Mouse (Mus musculus) urinary bladder, postnatal 36 days (tissue): ENCODE results near the gene Ska3.

Experiments used
- DNase-seq, 2 experiments: peaks; one replicate each; pipeline ENCODE4 v3.0.0; 2022; ENCODE audit warnings: low spot score in 2 of 2, mixed read lengths in 1 of 2

The Ska3 gene

GRCm38 (mm10) chr14:57797551-57797950, 28.4 kb downstream of the Ska3 start:
- DNase-seq: no peak

- DNase-seq: no peak
Observed at GRCm38 (mm10) chr14:57791171-57791570, 34.8 kb downstream of the Ska3 start.

- no peak for DNase-seq
Observed at GRCm38 (mm10) chr14:57789759-57790158, 36.2 kb downstream of the Ska3 start.

- DNase-seq: no peak
Observed at GRCm38 (mm10) chr14:57789311-57789710, 36.7 kb downstream of the Ska3 start.

GRCm38 (mm10) chr14:57787406-57787805, 38.6 kb downstream of the Ska3 start:
- no peak for DNase-seq

- no peak for DNase-seq
Observed at GRCm38 (mm10) chr14:57772157-57772815, 53.7 kb downstream of the Ska3 start.

- no peak for DNase-seq
Observed at GRCm38 (mm10) chr14:57769102-57769501, 56.9 kb downstream of the Ska3 start.

GRCm38 (mm10) chr14:57760447-57761412, 65.3 kb downstream of the Ska3 start:
- DNase-seq: no peak

GRCm38 (mm10) chr14:57758237-57758636, 67.7 kb downstream of the Ska3 start, which contains the start of gene Lats2:
Lats2 (minus strand) TSS chr14:57758388.
- DNase-seq: no peak
